Mouse (Mus musculus): Measurements from ENCODE around the gene Trappc2. TPM values are rescaled to one million over a fixed set of nuclear protein-coding genes. Genes with fewer than 3 reads are reported as not detected.
A peak's percentile ranks its signal among the peaks of the same experiment; 100 is the strongest.

Trappc2 gene
- polyA plus RNA-seq, 1 experiment from 2014 or later: 23.1 TPM

DNA sequence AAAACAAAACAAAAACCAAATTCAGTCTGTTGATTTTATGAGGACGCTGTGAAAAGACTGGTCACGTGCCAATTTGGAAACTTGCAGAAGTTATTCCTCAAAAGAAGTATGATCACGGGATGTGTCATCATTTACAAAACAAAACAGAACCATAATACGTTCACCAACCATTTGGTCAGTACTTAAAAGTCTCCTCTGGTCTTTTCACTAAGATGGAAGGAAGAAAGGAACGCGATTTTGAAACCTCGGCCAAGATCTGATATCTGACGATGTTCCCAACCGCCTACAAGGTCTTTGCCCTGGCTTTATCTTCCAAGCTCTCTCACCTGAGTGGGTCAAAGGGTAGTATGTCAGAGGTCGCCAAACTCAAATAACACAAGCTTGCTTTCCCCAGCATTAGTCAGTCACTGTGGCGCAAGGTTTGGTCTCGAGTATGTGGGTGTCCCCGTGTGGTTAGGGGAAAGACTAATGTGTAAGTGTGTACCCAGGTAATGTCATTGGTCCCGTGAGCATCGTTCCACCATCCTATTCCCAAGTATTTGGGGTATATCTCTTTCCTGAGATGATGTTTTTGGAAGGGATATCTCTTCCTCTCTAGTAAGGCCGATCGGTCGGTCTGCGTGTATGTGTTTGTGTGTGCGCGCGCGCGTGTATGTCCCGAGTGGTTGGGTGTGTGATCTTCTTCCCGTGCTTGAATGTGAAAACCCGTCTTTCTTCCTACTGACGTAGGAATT, 38.4 kb downstream of the Trappc2 start:
- WGBS: 23% methylated on average over 28 of the region's 28 CpGs
- H3K27me3 ChIP-seq (replicated peaks; ENCODE audit: low read depth, poor library complexity, severe bottlenecking): peaks cover 66% of the 10 kb centered on the region
- H3K4me3 ChIP-seq: peak overlapping the region; percentile 70
- 0 out of 2 replicates have a peak, but pooled peaks cover 2% of the 10 kb centered on the region for H3K9me3 ChIP-seq
- peak; percentile 15 for DNase-seq (ENCODE audit: low spot score)
- H3K27ac ChIP-seq (replicated peaks): peak overlapping the region; percentile 92
- H3K36me3 ChIP-seq (replicated peaks): peaks cover 18% of the 10 kb centered on the region
- no peaks in the 10 kb centered on the region; the same call in 1 of the 2 replicates for H3K4me1 ChIP-seq

GRCm38 (mm10) chrX:166479365-166479983, 39.1 kb downstream of the Trappc2 start, which contains the start of gene Rab9:
Gene Rab9, minus strand, starts transcription at chrX:166479867.
- H3K27me3 ChIP-seq (replicated peaks; ENCODE audit: low read depth, poor library complexity, severe bottlenecking): peaks cover 59% of the 10 kb centered on the region
- peaks cover 18% of the 10 kb centered on the region for H3K36me3 ChIP-seq (replicated peaks)
- H3K4me1 ChIP-seq: no peaks in the 10 kb centered on the region; the same call in 1 of the 2 replicates
- DNase-seq (ENCODE audit: low spot score): peak; percentile 96
- peak within 1 kb of the TSS; percentile 70 for H3K4me3 ChIP-seq
- peak within 1 kb of the TSS; percentile 92 for H3K27ac ChIP-seq (replicated peaks)
- H3K9me3 ChIP-seq: 0 out of 2 replicates have a peak, but pooled peaks cover 2% of the 10 kb centered on the region
- 15% methylated on average over 41 of the region's 41 CpGs for WGBS

DNA sequence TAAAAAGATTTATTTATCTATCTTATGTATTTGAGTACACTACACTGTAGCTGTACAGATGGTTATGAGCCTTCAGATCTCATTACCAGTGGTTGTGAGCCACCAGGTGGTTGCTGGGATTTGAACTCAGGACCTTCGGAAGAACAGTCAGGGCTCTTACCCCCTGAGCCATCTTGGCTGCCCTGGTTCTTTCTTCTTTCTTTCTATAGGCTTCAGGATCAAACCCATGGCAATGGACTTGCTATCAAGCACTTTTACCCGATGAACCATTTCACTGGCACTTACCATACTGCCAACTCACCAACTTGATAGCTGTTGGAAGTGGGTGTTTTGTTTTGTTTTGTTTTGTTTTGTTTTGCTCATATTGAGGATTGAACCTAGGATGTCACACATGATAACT, 54.7 kb downstream of the Trappc2 start:
- Histone ChIP-seq H3K4me1 (no peaks in the 10 kb centered on the region), H3K36me3 (replicated peaks) (no peaks in the 10 kb centered on the region), H3K4me3 (no peak overlapping the region), H3K27me3 (replicated peaks; ENCODE audit: low read depth, poor library complexity, severe bottlenecking) (peaks cover 24% of the 10 kb centered on the region), H3K27ac (replicated peaks) (no peak overlapping the region), H3K9me3 (no peaks in the 10 kb centered on the region)
- WGBS: 86% methylated on average over 2 of the region's 2 CpGs
- DNase-seq (ENCODE audit: low spot score): no peak

GRCm38 (mm10) chrX:166497771-166498170, 57.4 kb downstream of the Trappc2 start:
- Histone ChIP-seq H3K36me3 (replicated peaks) (peaks cover 2% of the 10 kb centered on the region; the same call in 1 of the 2 replicates), H3K9me3 (no peaks in the 10 kb centered on the region), H3K27me3 (replicated peaks; ENCODE audit: low read depth, poor library complexity, severe bottlenecking) (peaks cover 40% of the 10 kb centered on the region), H3K27ac (replicated peaks) (no peak overlapping the region), H3K4me3 (no peak overlapping the region), H3K4me1 (no peaks in the 10 kb centered on the region)
- 51% methylated on average over 4 of the region's 4 CpGs for WGBS
- no peak for DNase-seq (ENCODE audit: low spot score)

GRCm38 (mm10) chrX:166499496-166500190, 59.3 kb downstream of the Trappc2 start:
- peaks cover 9% of the 10 kb centered on the region; the same call in 1 of the 2 replicates for H3K36me3 ChIP-seq (replicated peaks)
- no peaks in the 10 kb centered on the region for H3K4me1 ChIP-seq
- H3K4me3 ChIP-seq: no peak overlapping the region
- H3K27me3 ChIP-seq (replicated peaks; ENCODE audit: low read depth, poor library complexity, severe bottlenecking): peaks cover 44% of the 10 kb centered on the region
- no peaks in the 10 kb centered on the region for H3K9me3 ChIP-seq
- H3K27ac ChIP-seq (replicated peaks): no peak overlapping the region
- DNase-seq (ENCODE audit: low spot score): no peak
- 79% methylated on average over 1 of the region's 1 CpGs for WGBS

Other genes with a start within 250 kb of the Trappc2 start
- 27.1 and 32.0 TPM in 2 replicates for gene Gpm6b, start 201.7 kb upstream of the Trappc2 start, polyA plus RNA-seq (2016; fragmentation: Nextera tagmentation; extraction: Ambion mirVana)
- gene Ofd1, start 130 bp downstream of the Trappc2 start, polyA plus RNA-seq (2016; fragmentation: Nextera tagmentation; extraction: Ambion mirVana): 6.4 and 6.5 TPM in 2 replicates
- 43.1 and 45.7 TPM in 2 replicates for gene Rab9, start 39.3 kb downstream of the Trappc2 start, polyA plus RNA-seq (2016; fragmentation: Nextera tagmentation; extraction: Ambion mirVana)
- 10.0 and 11.0 TPM in 2 replicates for gene Tceanc, start 78.0 kb downstream of the Trappc2 start, polyA plus RNA-seq (2016; fragmentation: Nextera tagmentation; extraction: Ambion mirVana)
- gene Egfl6, start 145.1 kb downstream of the Trappc2 start, polyA plus RNA-seq (2016; fragmentation: Nextera tagmentation; extraction: Ambion mirVana): 2.9 and 3.6 TPM in 2 replicates